Mouse (Mus musculus) ovary, postnatal 14 days (tissue): Measurements from ENCODE around the gene Pou6f1.
"Not testable (repeated sequence)": the region's sequence is repeated elsewhere in the genome, so short reads cannot be mapped to it uniquely, and the experiment has no call there.

Source experiments
- DNase-seq: peaks from one replicate; pipeline ENCODE4 v3.0.0; 2022; ENCODE audit warnings: low spot score

Gene Pou6f1

GRCm38 (mm10) chr15:100619200-100619599 lies 19.4 kb upstream of the Pou6f1 start:
- DNase-seq: no peak

DNA sequence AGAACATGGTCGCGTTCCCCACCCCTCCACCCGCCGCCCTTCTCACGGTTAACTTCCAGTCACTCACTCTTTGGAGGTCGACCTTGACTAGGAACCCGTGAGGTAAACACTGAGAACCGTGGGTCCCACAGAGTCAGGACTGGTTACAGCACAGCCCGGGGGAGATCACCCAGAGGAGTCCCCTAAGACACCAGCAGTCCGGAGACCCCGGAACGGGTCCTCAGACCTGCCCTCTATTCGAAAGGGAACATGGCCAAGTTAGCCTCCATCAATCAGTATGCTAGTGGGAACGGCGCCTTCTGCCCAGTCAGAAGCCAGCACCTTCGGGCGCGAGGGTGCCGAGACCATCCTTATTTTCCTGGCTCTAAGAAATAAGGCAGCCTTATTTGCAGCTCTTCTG lies 16.4 kb upstream of the Pou6f1 start:
- no peak for DNase-seq

DNA sequence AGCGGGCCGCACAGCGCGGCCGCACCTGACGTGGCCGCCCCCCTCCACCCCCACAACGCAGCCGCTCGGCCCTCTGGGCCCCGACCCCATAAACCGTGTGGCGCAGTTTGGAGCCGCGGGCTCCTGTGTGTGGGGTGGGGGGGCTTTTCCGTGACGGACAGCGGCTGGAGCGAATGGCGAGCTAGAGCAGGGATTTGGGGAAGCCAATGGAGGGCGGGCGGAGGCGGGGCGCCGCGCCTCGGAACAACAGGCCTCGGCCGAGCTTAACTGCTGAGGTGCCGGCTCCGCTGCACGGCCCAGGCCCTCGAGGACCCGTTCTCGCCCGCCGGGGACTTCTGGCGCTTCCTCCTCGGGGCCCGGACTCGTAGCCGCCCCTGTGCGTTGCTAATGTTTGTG lies 16.0 kb upstream of the Pou6f1 start:
- peak; percentile 85 for DNase-seq

GRCm38 (mm10) chr15:100614996-100615824 lies 15.4 kb upstream of the Pou6f1 start, which contains the start of gene Dazap2:
Gene Dazap2 (plus strand): TSS chr15:100615349.
- DNase-seq: peak; percentile 99

GRCm38 (mm10) chr15:100614218-100614995 lies 14.6 kb upstream of the Pou6f1 start:
- no peak for DNase-seq

GRCm38 (mm10) chr15:100613584-100613983 lies 13.8 kb upstream of the Pou6f1 start:
- peak; percentile 75 for DNase-seq

DNA sequence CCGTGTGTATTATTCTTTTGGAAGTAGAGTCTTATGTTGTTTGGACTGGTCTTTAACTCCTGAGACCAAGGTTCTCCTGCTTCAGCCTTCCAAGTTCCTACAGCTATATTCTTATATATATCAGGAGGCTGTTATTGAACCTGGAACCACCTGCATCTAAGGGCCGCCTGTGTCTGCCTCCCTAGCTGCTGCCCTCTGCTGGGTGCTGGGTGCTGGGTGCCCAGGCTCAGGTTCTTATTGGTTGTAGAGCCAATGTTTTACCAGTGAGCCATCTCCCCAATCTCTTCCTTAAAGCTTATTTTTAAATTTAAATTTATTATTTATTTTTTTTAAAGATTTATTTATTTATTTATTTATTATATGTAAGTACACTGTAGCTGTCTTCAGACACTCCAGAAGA lies 12.6 kb upstream of the Pou6f1 start:
- no peak for DNase-seq

DNA sequence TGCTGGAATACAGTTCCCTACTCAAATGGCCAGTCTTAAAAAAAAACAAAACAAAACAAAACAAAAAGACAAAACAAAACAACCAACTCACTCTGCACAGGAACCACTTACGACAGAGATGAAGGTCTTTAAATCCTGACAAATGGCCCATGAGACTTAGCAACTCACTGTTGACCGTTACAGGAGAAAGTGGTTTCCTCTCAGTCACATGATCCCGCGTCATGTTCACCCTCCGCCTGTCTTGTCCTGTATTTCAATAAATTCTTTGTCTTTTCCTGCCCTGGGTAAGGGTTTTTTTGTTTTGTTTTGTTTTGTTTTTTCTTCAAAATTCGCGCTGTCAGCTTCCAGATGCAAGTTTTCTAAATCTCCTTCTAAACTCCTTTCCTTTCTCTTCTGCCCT lies 12.2 kb upstream of the Pou6f1 start:
- no peak for DNase-seq

DNA sequence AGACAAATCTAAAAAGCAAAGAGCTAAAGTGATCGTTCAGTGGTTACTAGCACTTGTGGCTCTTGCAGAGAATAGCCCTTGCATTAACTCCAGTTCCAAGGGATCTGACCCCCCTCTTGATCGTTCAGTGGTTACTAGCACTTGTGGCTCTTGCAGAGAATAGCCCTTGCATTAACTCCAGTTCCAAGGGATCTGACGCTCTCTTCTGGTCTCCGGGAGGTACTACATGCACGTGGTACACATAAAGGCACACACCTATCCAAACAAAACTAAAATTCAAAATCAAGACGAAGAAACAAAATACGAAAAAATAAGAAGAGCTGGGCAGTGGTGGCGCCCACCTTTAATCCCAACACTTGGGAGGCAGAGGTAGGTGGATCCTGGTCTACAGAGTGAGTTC lies 6.9 kb upstream of the Pou6f1 start:
- not testable (repeated sequence) for DNase-seq

DNA sequence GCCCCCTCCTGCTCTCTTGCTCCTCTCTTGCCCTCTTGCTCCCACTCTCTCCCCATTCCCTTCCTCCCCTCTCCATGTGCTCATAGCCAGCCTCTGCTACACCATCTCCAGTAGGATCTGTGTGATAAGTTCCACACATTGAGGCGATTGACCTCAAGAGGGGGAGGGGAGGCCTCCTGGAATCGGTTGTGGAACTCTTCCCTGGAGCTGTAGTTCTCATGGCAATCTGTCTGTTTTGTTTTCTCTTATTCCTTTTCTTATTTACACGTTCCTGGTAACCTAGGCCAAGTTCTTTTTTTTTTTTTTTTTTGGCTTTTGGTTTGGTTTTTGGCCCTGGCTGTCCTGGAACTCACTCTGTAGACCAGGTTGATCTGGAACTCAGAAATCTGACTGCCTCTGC lies 1.9 kb upstream of the Pou6f1 start:
- no peak for DNase-seq

- DNase-seq: no peak
Measured at GRCm38 (mm10) chr15:100600696-100601272, 1.0 kb upstream of the Pou6f1 start.

DNA sequence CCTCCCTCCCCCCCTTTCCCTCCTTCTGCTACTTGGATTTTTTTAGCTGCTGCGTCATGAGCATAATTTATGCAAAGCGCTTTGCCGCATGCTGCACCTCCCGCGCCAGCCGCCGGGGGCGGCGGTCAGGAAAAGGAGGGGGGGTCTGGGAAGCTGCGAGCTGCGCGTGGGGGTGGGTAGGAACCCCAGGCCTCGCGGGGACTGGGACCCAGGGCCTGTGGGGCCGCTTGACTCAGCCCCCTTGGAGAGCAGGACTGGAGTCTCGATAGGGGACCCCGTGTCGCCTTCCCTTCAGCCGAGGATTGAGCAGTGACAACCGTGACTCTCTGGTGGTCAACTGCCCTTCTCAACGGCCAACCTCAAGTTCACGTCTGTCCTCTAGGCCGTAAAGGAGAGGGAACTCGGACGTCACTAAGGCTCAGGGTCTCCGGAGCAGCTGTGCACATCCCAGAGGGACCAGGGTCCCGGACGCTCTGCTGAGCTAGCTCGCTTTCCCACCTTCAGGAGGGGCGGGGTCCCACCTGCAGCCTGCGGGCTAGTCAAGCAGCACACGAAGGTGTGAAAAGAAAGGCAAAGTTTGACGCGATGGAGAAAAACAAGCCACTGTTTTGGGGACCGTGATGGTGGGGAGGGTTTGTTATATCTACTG lies 387 bp upstream of the Pou6f1 start:
- DNase-seq: peak; percentile 61

- DNase-seq: no peak
Measured at GRCm38 (mm10) chr15:100598883-100599275, 905 bp downstream of the Pou6f1 start.

GRCm38 (mm10) chr15:100598287-100598882 lies 1.4 kb downstream of the Pou6f1 start:
- DNase-seq: no peak

- no peak for DNase-seq
Measured at GRCm38 (mm10) chr15:100592817-100593216, 7.0 kb downstream of the Pou6f1 start.

GRCm38 (mm10) chr15:100590436-100590835 lies 9.3 kb downstream of the Pou6f1 start:
- DNase-seq: no peak

GRCm38 (mm10) chr15:100588297-100588696 lies 11.5 kb downstream of the Pou6f1 start:
- no peak for DNase-seq

- no peak for DNase-seq
Measured at GRCm38 (mm10) chr15:100587166-100587565, 12.6 kb downstream of the Pou6f1 start.

- DNase-seq: no peak
Measured at GRCm38 (mm10) chr15:100585931-100586330, 13.9 kb downstream of the Pou6f1 start.

- no peak for DNase-seq
Measured at GRCm38 (mm10) chr15:100580108-100580507, 19.7 kb downstream of the Pou6f1 start.

DNA sequence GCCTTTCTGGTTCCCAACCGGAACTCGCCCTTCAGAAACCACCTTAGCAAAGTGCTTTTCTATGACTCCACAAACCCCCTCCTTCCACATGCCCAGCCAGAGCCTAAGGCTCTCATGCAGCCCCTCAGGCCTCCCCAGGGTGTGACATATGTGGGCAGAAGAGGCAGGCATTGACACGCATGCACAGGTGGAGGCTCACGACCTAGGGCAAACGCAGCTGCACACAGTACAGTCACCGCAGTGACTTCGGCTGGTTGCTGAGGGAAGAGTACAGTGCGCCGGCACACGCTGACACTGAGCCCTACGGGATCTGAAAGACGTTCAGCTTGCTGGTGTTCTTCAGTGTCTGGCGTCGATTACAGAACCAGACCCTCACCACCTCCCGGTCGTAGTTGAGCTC lies 21.8 kb downstream of the Pou6f1 start:
- DNase-seq: no peak

DNA sequence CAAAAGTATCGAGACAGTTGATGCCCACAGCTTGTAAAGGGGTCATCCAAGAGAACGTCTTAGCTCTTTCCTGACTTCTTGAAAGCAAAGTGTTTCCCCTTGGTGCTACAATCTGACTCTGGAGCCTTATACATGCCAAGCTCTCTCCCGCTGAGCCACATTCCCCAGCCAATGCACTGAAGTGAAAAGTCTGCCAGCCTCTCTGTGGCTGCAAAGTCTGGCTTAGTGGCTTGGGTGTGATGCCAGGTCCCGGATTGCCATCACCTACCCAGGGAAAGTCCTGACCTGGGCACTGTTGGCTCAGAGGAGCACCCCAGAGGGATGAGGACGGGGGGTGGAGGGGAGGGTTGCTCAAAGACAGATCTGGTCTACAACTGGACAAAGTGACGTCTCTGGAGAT lies 23.0 kb downstream of the Pou6f1 start:
- no peak for DNase-seq
